Mouse (Mus musculus) forebrain, embryonic 10.5 days (tissue): ENCODE measurements around the gene Npepl1. TPM values are rescaled to one million over a fixed set of nuclear protein-coding genes. Genes with fewer than 3 reads are reported as not detected.

Experiments
- DNase-seq: peaks from one replicate; pipeline ENCODE4 v3.0.0-alpha.2; 2017; ENCODE audit warnings: low spot score; ENCODE audit errors: extremely low spot score
- H3K27ac ChIP-seq: fragments of 300-500 bp; sonication (generic); 2 replicates; pipeline ENCODE4 v1.5.1; 2016; ENCODE audit warnings: mild to moderate bottlenecking
- H3K27me3 ChIP-seq: fragments of 300-500 bp; sonication (generic); 2 replicates; pipeline ENCODE4 v1.6.1; 2016; ENCODE audit warnings: mild to moderate bottlenecking; ENCODE audit not compliant: poor library complexity, severe bottlenecking
- H3K36me3 ChIP-seq: fragments of 300-500 bp; sonication (generic); replicated peaks from 2 replicates; pipeline ENCODE4 v1.6.1; 2016; ENCODE audit warnings: mild to moderate bottlenecking, moderate library complexity
- H3K4me1 ChIP-seq: fragments of 300-500 bp; sonication (generic); 2 replicates; pipeline ENCODE4 v1.6.1; 2016
- H3K4me3 ChIP-seq: fragments of 300-500 bp; sonication (generic); 2 replicates; pipeline ENCODE4 v1.5.1; 2016; ENCODE audit warnings: mild to moderate bottlenecking, moderate library complexity
- H3K9me3 ChIP-seq: fragments of 300-500 bp; sonication (generic); 2 replicates; pipeline ENCODE4 v1.6.1; 2016; ENCODE audit warnings: mild to moderate bottlenecking, moderate library complexity
- WGBS: fragments of 180-500 bp; shearing (Covaris S2); methylation state at CpG from one replicate; pipeline ENCODE4 v1.1.7; 2016; 5-methylcytosine and 5-hydroxymethylcytosine counted together
- polyA plus RNA-seq: library from polyadenylated mRNA; unstranded; fragments of >200 nt; fragmentation: Nextera tagmentation; extraction: Ambion mirVana; gene quantifications from 2 replicates; pipeline ENCODE4 v1.2.1, GENCODE M21; 2016

Gene Npepl1
- 30.0 and 32.1 TPM in 2 replicates for polyA plus RNA-seq

DNA sequence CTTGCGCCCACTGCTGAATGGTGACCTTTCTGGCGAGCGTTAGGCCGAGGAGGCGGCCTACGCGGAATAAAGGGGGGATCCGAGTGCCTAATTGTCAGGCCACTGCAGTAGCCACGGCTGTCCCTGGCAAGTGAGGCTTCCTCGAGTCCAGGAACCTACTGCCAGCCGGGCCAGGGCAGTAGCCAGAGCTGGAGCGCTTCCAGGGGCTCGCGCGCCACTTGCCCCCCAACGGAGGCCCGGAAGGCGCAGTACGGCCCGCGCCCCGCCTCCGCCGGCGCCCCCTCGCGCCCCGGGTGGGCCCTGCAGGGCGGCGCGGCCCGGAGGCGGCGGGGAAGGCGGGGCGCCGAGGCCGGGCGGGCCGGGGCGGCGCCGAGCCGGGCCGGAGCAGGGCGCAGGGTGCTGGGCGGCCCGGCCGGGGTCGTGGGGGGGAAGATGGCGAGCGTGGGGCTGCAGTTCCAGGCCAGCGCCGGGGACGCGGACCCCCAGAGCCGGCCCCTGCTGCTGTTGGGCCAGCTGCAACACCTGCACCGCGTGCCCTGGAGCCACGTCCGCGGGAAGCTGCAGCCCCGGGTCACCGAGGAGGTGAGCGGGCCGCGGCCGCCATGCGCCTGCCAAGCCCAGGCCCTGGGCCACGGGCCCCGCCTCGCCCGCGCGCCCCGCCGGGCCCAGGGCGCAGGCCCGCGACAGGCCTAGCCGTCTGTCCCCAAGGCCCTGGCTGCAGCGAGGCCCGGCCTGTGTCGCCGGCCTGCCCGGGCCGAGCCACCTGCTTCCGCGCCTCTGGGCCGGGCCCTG, at the start of gene Npepl1:
Gene Npepl1, plus strand, starts transcription at position 359 of the 792 bp plus-strand sequence.
- H3K27ac ChIP-seq, result peak within 1 kb of the TSS; percentile 95
- peaks cover 20% of the 10 kb centered on the region for H3K4me1 ChIP-seq
- 3% methylated on average over 82 of the region's 90 CpGs for WGBS
- no peaks in the 10 kb centered on the region for H3K9me3 ChIP-seq
- peaks cover 19% of the 10 kb centered on the region for H3K36me3 ChIP-seq
- DNase-seq, result peak; percentile 48
- H3K4me3 ChIP-seq, result peak within 1 kb of the TSS; percentile 65
- no peaks in the 10 kb centered on the region for H3K27me3 ChIP-seq

DNA sequence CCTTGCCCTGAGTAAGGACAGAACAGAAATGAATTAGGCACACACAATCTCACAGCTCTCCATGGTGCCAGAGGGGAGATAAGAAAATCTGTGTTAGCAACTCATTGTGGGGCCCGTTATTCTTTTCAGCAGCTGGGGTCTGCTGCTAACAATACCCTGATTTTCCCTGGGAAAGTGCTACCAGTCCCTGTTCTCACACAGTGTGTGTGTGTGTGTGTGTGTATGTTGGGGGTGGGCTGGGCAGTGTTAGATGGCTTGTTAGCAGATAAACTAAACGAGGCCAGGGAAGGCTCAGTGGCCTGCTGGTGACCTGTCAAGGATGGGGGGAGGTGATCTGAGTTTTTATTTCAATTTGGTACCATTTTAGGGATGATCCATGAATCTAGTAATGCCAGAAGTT, 48.9 kb upstream of the Npepl1 start:
- no peak for DNase-seq
- Histone ChIP-seq H3K4me1 (peaks cover 10% of the 10 kb centered on the region), H3K36me3 (no peaks in the 10 kb centered on the region), H3K27me3 (no peaks in the 10 kb centered on the region), H3K4me3 (no peak overlapping the region), H3K27ac (no peak overlapping the region), H3K9me3 (no peaks in the 10 kb centered on the region; the same call in 1 of the 2 replicates)
- 33% methylated on average over 2 of the region's 2 CpGs for WGBS

DNA sequence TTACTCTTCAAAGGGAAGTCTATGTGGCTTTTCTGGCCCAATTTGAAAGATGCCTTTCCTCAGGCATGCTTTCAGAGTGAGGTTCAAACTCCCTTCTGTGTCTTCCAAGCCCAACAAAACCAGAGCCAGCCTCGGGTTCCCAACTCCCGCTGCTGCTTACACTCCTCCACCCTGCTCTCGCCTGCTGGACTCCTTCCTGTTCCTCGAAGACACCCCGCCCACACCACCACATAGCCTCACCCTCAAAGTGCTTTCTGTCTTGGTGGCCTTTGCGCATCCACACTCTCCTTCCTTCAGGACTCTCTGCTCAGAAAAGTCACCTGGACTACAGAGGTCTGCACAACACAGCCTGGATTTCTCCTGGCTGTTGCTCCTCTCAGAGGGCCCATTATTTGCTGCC, 47.1 kb upstream of the Npepl1 start:
- no peaks in the 10 kb centered on the region for H3K27me3 ChIP-seq
- H3K27ac ChIP-seq, result no peak overlapping the region
- H3K36me3 ChIP-seq, result no peaks in the 10 kb centered on the region
- WGBS, result 83% methylated on average over 6 of the region's 6 CpGs
- H3K4me3 ChIP-seq, result no peak overlapping the region
- DNase-seq, result no peak
- peaks cover 10% of the 10 kb centered on the region for H3K4me1 ChIP-seq
- H3K9me3 ChIP-seq, result no peaks in the 10 kb centered on the region; the same call in 1 of the 2 replicates

DNA sequence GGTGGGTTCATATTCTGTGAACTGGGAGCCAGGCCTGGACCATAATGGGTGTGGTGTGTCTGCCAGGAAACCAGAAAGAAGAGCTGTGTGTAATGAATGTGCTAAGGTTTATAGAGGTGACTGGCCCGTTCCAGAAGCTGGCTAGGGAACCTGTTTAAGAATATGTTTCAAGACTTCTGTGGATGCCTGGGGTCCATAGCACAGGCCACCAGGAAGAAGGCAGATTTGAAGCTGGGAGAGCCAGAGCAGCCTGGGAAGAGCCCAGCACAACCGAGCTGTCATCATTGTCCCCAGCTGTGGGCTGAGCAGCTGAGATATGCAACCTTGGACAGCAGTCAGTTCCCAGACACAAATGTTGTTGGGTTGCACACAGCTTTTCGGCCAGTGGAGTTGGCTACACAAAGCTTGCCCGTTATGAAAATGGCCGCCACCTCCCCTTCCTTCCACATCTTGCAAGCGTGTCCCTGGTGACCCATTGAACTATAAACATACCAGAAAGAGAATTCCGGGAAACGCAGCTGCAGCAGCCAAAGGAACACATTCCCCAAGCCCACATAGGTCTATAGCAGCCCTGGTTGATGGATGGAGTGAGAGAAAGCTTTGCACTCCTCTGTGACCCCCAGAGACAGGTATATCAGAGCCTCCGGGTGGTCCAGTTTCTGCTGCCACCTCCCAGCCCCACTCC, 46.5 kb upstream of the Npepl1 start:
- H3K27me3 ChIP-seq, result no peaks in the 10 kb centered on the region
- no peaks in the 10 kb centered on the region for H3K9me3 ChIP-seq
- peaks cover 10% of the 10 kb centered on the region for H3K4me1 ChIP-seq
- DNase-seq, result no peak
- no peak overlapping the region for H3K27ac ChIP-seq
- H3K4me3 ChIP-seq, result no peak overlapping the region
- WGBS, result 92% methylated on average over 9 of the region's 9 CpGs
- H3K36me3 ChIP-seq, result no peaks in the 10 kb centered on the region

GRCm38 (mm10) chr2:174067793-174068419, 42.2 kb upstream of the Npepl1 start:
- Histone ChIP-seq H3K4me1 (no peaks in the 10 kb centered on the region), H3K27ac (no peak overlapping the region), H3K27me3 (no peaks in the 10 kb centered on the region), H3K9me3 (no peaks in the 10 kb centered on the region), H3K4me3 (no peak overlapping the region), H3K36me3 (no peaks in the 10 kb centered on the region)
- WGBS, result 83% methylated on average over 6 of the region's 6 CpGs
- DNase-seq, result no peak

GRCm38 (mm10) chr2:174069532-174070049, 40.6 kb upstream of the Npepl1 start:
- Histone ChIP-seq H3K27ac (no peak overlapping the region), H3K9me3 (no peaks in the 10 kb centered on the region), H3K4me1 (peaks cover 9% of the 10 kb centered on the region), H3K36me3 (no peaks in the 10 kb centered on the region), H3K27me3 (no peaks in the 10 kb centered on the region), H3K4me3 (no peak overlapping the region)
- 67% methylated on average over 3 of the region's 3 CpGs for WGBS
- DNase-seq, result no peak

GRCm38 (mm10) chr2:174071406-174071805, 38.7 kb upstream of the Npepl1 start:
- Histone ChIP-seq H3K9me3 (no peaks in the 10 kb centered on the region), H3K4me1 (peaks cover 23% of the 10 kb centered on the region), H3K27ac (no peak overlapping the region), H3K4me3 (no peak overlapping the region), H3K36me3 (no peaks in the 10 kb centered on the region), H3K27me3 (no peaks in the 10 kb centered on the region)
- no peak for DNase-seq
- WGBS, result 88% methylated on average over 5 of the region's 5 CpGs

GRCm38 (mm10) chr2:174073156-174073790, 36.9 kb upstream of the Npepl1 start:
- Histone ChIP-seq H3K9me3 (no peaks in the 10 kb centered on the region), H3K4me1 (peaks cover 37% of the 10 kb centered on the region), H3K27ac (no peak overlapping the region), H3K4me3 (no peak overlapping the region), H3K36me3 (no peaks in the 10 kb centered on the region), H3K27me3 (no peaks in the 10 kb centered on the region)
- 85% methylated on average over 5 of the region's 5 CpGs for WGBS
- no peak for DNase-seq

DNA sequence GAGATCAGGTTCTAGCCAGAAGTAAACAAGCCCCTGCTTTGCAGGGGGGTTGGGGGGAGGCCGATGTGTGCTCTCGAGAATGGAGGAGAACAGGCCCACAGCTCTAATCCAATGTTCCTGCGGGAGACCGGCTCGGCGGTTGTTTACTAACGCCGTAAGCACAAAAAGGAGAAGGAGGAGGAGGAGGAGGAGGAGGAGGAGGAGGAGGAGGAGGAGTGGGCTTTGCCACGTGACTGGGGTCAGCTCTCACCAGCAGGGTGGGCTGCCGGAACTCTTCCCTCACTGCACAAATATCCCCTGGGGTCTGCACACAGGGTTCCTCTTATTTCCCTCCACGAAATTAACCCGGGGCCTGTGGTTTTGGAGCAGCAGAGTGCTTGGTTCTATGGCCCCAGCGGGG, 35.5 kb upstream of the Npepl1 start:
- peak overlapping the region; percentile 92 for H3K27ac ChIP-seq
- no peaks in the 10 kb centered on the region for H3K36me3 ChIP-seq
- DNase-seq, result peak; percentile 66
- peak overlapping the region; percentile 71 for H3K4me3 ChIP-seq
- WGBS, result 0% methylated on average over 13 of the region's 13 CpGs
- H3K9me3 ChIP-seq, result no peaks in the 10 kb centered on the region
- peaks cover 44% of the 10 kb centered on the region for H3K4me1 ChIP-seq
- no peaks in the 10 kb centered on the region for H3K27me3 ChIP-seq

GRCm38 (mm10) chr2:174075072-174075570, 35.0 kb upstream of the Npepl1 start:
- H3K36me3 ChIP-seq, result no peaks in the 10 kb centered on the region
- H3K27me3 ChIP-seq, result no peaks in the 10 kb centered on the region
- H3K9me3 ChIP-seq, result no peaks in the 10 kb centered on the region
- under 1% methylated on average over 22 of the region's 22 CpGs for WGBS
- peak overlapping the region; percentile 92 for H3K27ac ChIP-seq
- H3K4me1 ChIP-seq, result peaks cover 44% of the 10 kb centered on the region
- H3K4me3 ChIP-seq, result peak overlapping the region; percentile 71
- peak; percentile 29 for DNase-seq

GRCm38 (mm10) chr2:174075673-174076432, 34.3 kb upstream of the Npepl1 start, which contains the start of gene Stx16:
TSS of gene Stx16 (plus strand) at chr2:174076308.
- peak; percentile 91 for DNase-seq
- WGBS, result under 1% methylated on average over 32 of the region's 32 CpGs
- Histone ChIP-seq H3K9me3 (no peaks in the 10 kb centered on the region), H3K36me3 (no peaks in the 10 kb centered on the region), H3K4me3 (peak within 1 kb of the TSS; percentile 71), H3K27ac (peak within 1 kb of the TSS; percentile 92), H3K27me3 (no peaks in the 10 kb centered on the region), H3K4me1 (peaks cover 44% of the 10 kb centered on the region)
